Mouse (Mus musculus) kidney, postnatal 0 days (tissue): Measurements from ENCODE around the gene Ssbp3. TPM values are rescaled to one million over a fixed set of nuclear protein-coding genes. Genes with fewer than 3 reads are reported as not detected.
A peak's percentile ranks its signal among the peaks of the same experiment; 100 is the strongest.

Experiments used
- ATAC-seq: fragments of 200-750 bp; cut with Nextera tagmentation; replicated peaks from 2 replicates; pipeline ENCODE4 v1.8.0; 2017; ENCODE audit warnings: low read depth, moderate number of reproducible peaks, moderate TSS enrichment, moderate library complexity; ENCODE audit not compliant: low FRiP score
- DNase-seq: peaks from one replicate; pipeline ENCODE4 v3.0.0-alpha.2; 2016; ENCODE audit warnings: low spot score
- H3K27ac ChIP-seq: fragments of 300-500 bp; sonication (generic); 2 replicates; pipeline ENCODE4 v1.5.1; 2014; ENCODE audit warnings: mild to moderate bottlenecking
- H3K27me3 ChIP-seq: fragments of 300-500 bp; sonication (generic); 2 replicates; pipeline ENCODE4 v1.6.1; 2014; ENCODE audit warnings: low read length, mixed read lengths; ENCODE audit not compliant: insufficient read depth
- H3K36me3 ChIP-seq: fragments of 300-500 bp; sonication (generic); 2 replicates; pipeline ENCODE4 v1.6.1; 2014; ENCODE audit warnings: low read length, mixed read lengths; ENCODE audit not compliant: insufficient read depth
- H3K4me1 ChIP-seq: fragments of 300-500 bp; sonication (generic); replicated peaks from 2 replicates; pipeline ENCODE4 v1.6.1; 2014; ENCODE audit warnings: antibody characterized with exemption, low read length, mixed read lengths; ENCODE audit not compliant: insufficient read depth
- H3K4me2 ChIP-seq: fragments of 300-500 bp; sonication (generic); 2 replicates; pipeline ENCODE4 v1.6.1; 2014; ENCODE audit warnings: mild to moderate bottlenecking, low read length, moderate library complexity, mixed read lengths
- H3K4me3 ChIP-seq: fragments of 300-500 bp; sonication (generic); replicated peaks from 2 replicates; pipeline ENCODE4 v1.5.1; 2014; ENCODE audit warnings: low read depth, low read length
- H3K9ac ChIP-seq: fragments of 300-500 bp; sonication (generic); 2 replicates; pipeline ENCODE4 v1.6.1; 2014; ENCODE audit warnings: low read depth, low read length
- H3K9me3 ChIP-seq: fragments of 300-500 bp; sonication (generic); replicated peaks from 2 replicates; pipeline ENCODE4 v1.6.1; 2016; ENCODE audit warnings: low read length, inconsistent platforms, mixed read lengths
- CTCF ChIP-seq: IDR thresholded peaks from 2 replicates; pipeline ENCODE4 v1.5.1; 2016; ENCODE audit warnings: antibody characterized with exemption, low read depth, mild to moderate bottlenecking, moderate library complexity
- WGBS: fragments of 180-500 bp; shearing (Covaris S2); extraction: QIAGEN DNeasy Blood & Tissue Kit; methylation state at CpG from one replicate; pipeline ENCODE4 v1.1.7; 2014; 5-methylcytosine and 5-hydroxymethylcytosine counted together
- polyA plus RNA-seq: library from polyadenylated mRNA; unstranded; fragments of >200 nt; fragmentation: Nextera tagmentation; extraction: Ambion mirVana; gene quantifications from 2 replicates; pipeline ENCODE4 v1.2.1, GENCODE M21; 2015

Ssbp3 gene
- polyA plus RNA-seq, 1 experiment from 2014 or later: 68.3 TPM

DNA sequence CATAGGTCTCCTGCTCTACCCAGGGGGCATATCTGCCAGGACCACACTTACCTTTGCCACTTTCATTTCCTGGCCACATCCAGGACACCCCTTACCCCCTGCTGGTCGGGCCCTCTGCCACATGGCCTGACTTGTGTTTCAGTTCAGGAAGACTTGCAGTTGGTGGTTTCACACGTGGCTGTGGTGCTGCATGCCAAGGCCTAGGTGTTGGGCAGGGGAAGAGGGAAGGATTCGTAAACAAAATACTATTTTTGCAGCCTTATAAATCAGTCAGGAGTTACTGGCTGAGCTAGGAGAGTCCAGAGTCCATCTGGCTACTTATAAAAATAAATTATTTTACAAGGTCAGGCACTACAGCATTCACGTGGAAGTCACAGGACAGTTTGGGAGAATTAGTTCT lies 95.7 kb downstream of the Ssbp3 start:
- WGBS: 35% methylated on average over 4 of the region's 4 CpGs
- 0 out of 2 replicates have a peak, but pooled peaks have one; percentile 26 for ATAC-seq
- no peak overlapping the region for H3K4me2 ChIP-seq

DNA sequence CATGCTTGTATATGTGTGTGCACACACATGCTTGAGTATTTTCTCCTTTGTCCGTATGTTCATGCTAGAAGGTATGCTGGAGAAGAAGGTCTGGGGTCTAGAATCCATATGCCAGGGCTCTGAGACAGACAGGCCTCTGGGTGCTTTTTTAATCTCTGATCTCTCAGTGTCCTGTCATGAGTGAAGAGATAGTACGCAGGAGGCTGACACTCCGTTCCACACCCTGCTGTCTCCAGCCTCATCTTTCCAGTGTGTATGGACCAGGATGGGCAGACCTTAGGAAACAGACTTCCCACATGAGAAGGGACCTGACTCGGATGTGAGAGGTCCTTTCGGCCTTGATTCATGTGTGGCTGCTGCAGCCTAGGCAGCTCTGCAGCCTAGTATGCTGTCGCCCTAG lies 96.3 kb downstream of the Ssbp3 start:
- Histone ChIP-seq H3K9ac (no peak overlapping the region), H3K4me2 (no peak overlapping the region), H3K27me3 (no peaks in the 10 kb centered on the region), H3K27ac (no peak overlapping the region), H3K4me3 (no peak overlapping the region), H3K4me1 (peaks cover 8% of the 10 kb centered on the region; the same call in 1 of the 2 replicates), H3K9me3 (no peaks in the 10 kb centered on the region), H3K36me3 (0 out of 2 replicates have a peak, but pooled peaks cover 14% of the 10 kb centered on the region)
- DNase-seq: no peak
- no peak for TF ChIP-seq CTCF
- no peak for ATAC-seq
- WGBS: 88% methylated on average over 6 of the region's 6 CpGs

More for the DNA sequence above, 95.7 kb downstream of the Ssbp3 start:
- Histone ChIP-seq H3K36me3 (0 out of 2 replicates have a peak, but pooled peaks cover 14% of the 10 kb centered on the region), H3K27ac (no peak overlapping the region), H3K4me3 (no peak overlapping the region), H3K9ac (no peak overlapping the region), H3K27me3 (no peaks in the 10 kb centered on the region), H3K4me1 (peaks cover 14% of the 10 kb centered on the region; the same call in 1 of the 2 replicates), H3K9me3 (no peaks in the 10 kb centered on the region)
- DNase-seq: no peak
- TF ChIP-seq CTCF: no peak

DNA sequence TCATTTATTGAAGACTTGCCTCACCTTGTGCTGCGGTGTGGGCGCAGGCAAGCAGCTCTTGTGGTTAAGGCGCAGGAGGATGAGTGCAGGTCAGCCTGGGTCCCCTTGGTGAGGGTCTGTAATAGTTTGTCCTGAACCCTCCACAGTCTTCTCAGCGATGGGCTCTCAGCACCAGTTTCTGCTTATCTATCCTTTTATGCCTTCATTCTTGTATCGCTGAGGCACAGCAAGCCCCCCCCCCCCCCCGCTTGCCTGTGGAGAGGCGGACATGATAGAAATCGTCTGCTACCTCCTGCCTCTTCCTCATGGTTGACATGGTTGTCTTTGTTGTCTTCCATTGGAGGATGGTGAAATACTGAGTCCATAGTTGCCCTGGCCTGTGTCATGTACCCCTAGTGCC lies 96.9 kb downstream of the Ssbp3 start:
- ATAC-seq (no peak), DNase-seq (no peak)
- no peaks in the 10 kb centered on the region for H3K9me3 ChIP-seq
- H3K4me2 ChIP-seq: no peak overlapping the region
- H3K27me3 ChIP-seq: no peaks in the 10 kb centered on the region
- H3K36me3 ChIP-seq: 0 out of 2 replicates have a peak, but pooled peaks cover 14% of the 10 kb centered on the region
- no peak overlapping the region for H3K4me3 ChIP-seq
- no peak for TF ChIP-seq CTCF
- H3K9ac ChIP-seq: no peak overlapping the region
- WGBS: 92% methylated on average over 7 of the region's 8 CpGs
- no peak overlapping the region for H3K27ac ChIP-seq
- 0 out of 2 replicates have a peak, but pooled peaks cover 3% of the 10 kb centered on the region for H3K4me1 ChIP-seq

DNA sequence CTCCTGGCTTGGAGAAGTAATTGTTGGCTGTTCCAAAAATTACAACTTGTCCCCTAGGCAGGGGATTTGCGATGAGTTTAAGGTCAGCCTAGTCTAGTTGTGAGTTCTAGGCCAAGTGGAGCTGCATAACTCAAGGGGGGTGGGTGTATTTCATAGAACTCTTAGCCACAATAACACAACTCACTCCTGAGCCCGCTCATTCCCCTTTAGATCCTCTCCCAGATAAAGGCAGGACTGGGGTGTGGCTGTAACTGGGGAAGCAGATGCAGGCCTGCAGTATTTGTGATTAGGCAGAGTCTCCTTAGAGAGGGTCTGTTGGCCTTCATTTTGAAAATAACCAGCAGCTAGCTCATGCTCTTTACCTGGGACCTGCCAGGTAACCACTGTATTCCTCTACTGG lies 97.7 kb downstream of the Ssbp3 start:
- WGBS: 79% methylated on average over 2 of the region's 2 CpGs
- no peak for TF ChIP-seq CTCF
- Histone ChIP-seq H3K36me3 (0 out of 2 replicates have a peak, but pooled peaks cover 14% of the 10 kb centered on the region), H3K27me3 (no peaks in the 10 kb centered on the region), H3K4me2 (no peak overlapping the region), H3K4me1 (0 out of 2 replicates have a peak, but pooled peaks cover 3% of the 10 kb centered on the region), H3K9ac (no peak overlapping the region), H3K4me3 (no peak overlapping the region), H3K9me3 (no peaks in the 10 kb centered on the region), H3K27ac (no peak overlapping the region)
- DNase-seq: no peak
- no peak for ATAC-seq

DNA sequence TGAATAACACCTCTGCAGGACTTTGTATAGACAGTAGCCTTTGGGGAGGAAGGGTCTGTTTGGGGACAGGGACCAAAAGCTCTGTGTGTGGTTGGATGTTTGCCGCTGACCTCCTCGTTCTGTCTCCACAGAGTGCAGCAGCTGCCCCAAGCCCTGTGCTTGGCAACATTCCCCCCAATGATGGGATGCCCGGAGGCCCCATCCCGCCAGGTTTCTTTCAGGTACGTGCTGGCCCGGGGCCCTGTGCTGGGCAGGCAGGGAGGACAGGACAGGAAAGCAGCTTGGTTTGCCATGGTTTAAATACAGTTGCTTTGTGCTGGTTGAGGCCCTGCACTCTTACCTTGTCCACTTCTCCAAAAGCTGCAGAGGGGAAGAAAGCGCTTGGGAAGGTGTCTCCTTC lies 99.0 kb downstream of the Ssbp3 start:
- H3K27ac ChIP-seq: no peak overlapping the region
- H3K4me2 ChIP-seq: no peak overlapping the region
- H3K9ac ChIP-seq: no peak overlapping the region
- H3K36me3 ChIP-seq: 0 out of 2 replicates have a peak, but pooled peaks cover 14% of the 10 kb centered on the region
- DNase-seq (no peak), ATAC-seq (no peak)
- no peak overlapping the region for H3K4me3 ChIP-seq
- H3K27me3 ChIP-seq: no peaks in the 10 kb centered on the region
- WGBS: 88% methylated on average over 7 of the region's 7 CpGs
- 0 out of 2 replicates have a peak, but pooled peaks cover 3% of the 10 kb centered on the region for H3K4me1 ChIP-seq
- no peaks in the 10 kb centered on the region for H3K9me3 ChIP-seq
- TF ChIP-seq CTCF: no peak

DNA sequence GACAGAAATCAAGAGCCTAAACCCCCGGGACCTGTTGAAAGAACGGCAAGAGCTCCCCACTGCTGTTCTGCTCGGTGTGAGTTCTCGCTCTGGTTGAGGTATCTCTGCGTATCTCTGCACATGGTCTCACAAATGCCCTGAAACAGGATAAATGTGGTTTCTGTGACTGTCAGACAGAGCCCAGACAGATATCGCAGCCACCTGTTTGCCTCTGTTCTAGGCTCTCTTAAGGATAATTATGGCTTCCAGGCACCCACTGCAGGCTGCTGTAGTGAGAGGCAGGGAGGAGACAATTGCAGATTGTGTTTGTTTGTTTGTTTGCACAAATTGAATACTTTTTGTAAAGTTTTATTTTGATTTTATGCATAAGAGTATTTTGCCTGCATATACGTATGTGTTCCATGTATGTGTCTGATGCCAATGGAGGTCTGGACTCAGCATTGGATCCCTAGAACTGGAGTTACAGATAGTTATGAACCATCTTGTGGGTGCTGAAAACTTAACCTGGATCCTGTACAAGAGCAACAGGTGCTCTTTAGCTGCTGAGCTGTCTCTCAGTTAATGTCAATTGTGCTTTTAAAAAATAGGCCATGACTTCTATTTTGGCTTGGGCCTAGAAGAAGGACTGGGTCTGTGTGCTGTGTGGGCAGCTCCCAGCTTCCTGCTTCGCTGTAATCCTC lies 101.0 kb downstream of the Ssbp3 start:
- no peak overlapping the region for H3K4me2 ChIP-seq
- DNase-seq: no peak
- H3K9ac ChIP-seq: no peak overlapping the region
- H3K27me3 ChIP-seq: no peaks in the 10 kb centered on the region
- no peak for TF ChIP-seq CTCF
- no peak for ATAC-seq
- peaks cover 13% of the 10 kb centered on the region; the same call in 1 of the 2 replicates for H3K4me1 ChIP-seq
- H3K9me3 ChIP-seq: no peaks in the 10 kb centered on the region
- H3K4me3 ChIP-seq: no peak overlapping the region
- peak overlapping the region; percentile 25; the same call in 1 of the 2 replicates for H3K27ac ChIP-seq
- 0 out of 2 replicates have a peak, but pooled peaks cover 14% of the 10 kb centered on the region for H3K36me3 ChIP-seq
- WGBS: 81% methylated on average over 8 of the region's 8 CpGs
